Mouse (Mus musculus): Measurements from ENCODE around the gene Snap25. TPM values are rescaled to one million over a fixed set of nuclear protein-coding genes. Genes with fewer than 3 reads are reported as not detected.

Snap25 gene
- polyA plus RNA-seq, 1 experiment from 2014 or later, result 1.4 TPM

DNA sequence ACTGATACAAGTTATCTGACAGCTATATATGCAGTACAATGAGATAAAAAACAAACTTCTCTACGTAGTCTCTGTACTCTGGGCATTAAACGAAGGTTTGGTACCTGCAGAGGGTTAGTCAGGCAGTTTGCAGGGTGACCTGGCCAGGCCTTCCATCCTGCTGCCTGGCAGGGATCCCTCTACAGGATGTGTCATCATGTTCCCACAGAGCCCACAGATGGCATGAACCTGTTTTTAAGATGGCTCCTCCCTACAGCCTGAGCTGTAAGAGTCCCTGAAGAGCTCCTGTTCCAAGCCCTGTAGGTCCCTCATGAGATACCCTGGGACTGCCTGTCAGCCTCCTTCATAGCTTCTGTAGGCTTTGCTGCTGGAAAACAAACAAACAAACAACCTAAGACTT is 29.0 kb downstream of the Snap25 start:
- ATAC-seq (ENCODE audit: low read depth), result no peak
- Histone ChIP-seq H3K27me3 (ENCODE audit: control insufficient read depth, insufficient read depth, low read depth, low read length) (no peaks in the 10 kb centered on the region), H3K4me1 (replicated peaks; ENCODE audit: control insufficient read depth, insufficient read depth, low read length) (no peaks in the 10 kb centered on the region), H3K4me3 (ENCODE audit: low read length) (no peak overlapping the region), H3K9me3 (ENCODE audit: control insufficient read depth, low read length) (no peaks in the 10 kb centered on the region), H3K9ac (ENCODE audit: low read length) (no peak overlapping the region), H3K27ac (ENCODE audit: low read length) (no peak overlapping the region), H3K36me3 (ENCODE audit: control insufficient read depth, insufficient read depth, low read length) (no peaks in the 10 kb centered on the region), H3K4me2 (ENCODE audit: low read depth, low read length) (no peak overlapping the region)
- 77% methylated on average over 2 of the region's 2 CpGs for WGBS

DNA sequence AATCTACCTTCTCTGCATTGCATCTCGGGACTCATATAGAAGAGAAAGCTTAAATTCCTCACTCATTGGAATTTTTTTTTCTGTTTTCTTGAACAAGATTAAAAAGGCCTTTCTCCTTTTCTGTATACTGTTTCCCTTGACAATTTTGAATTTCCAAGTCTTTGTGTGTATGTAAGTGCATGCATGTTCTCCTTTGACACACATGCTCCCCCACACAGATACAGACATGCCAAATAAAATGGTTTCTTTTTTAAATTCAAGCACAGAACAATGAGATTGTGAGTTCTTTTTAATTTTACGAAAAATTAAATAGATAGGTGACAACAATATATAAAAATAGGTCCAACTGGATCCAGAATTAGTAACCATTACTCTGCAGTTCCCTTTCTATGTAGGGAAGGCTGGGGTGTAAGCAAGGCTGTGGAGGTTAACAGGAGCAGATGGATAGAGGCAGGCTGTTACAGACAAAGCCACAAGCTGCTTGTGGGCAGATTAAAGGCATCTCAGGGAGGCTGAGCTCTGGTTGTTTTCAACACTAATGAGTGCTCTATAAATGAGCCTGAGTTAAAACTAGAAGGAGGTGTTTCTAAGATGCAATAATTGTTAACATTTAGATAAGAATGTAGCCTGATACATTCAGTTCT is 31.6 kb downstream of the Snap25 start:
- H3K4me2 ChIP-seq (ENCODE audit: low read depth, low read length), result no peak overlapping the region
- ATAC-seq (ENCODE audit: low read depth), result no peak
- H3K4me3 ChIP-seq (ENCODE audit: low read length), result no peak overlapping the region
- no peaks in the 10 kb centered on the region for H3K4me1 ChIP-seq (replicated peaks; ENCODE audit: control insufficient read depth, insufficient read depth, low read length)
- no peaks in the 10 kb centered on the region for H3K9me3 ChIP-seq (ENCODE audit: control insufficient read depth, low read length)
- H3K36me3 ChIP-seq (ENCODE audit: control insufficient read depth, insufficient read depth, low read length), result no peaks in the 10 kb centered on the region
- H3K9ac ChIP-seq (ENCODE audit: low read length), result no peak overlapping the region
- 73% methylated on average over 2 of the region's 2 CpGs for WGBS
- no peaks in the 10 kb centered on the region for H3K27me3 ChIP-seq (ENCODE audit: control insufficient read depth, insufficient read depth, low read depth, low read length)
- no peak overlapping the region for H3K27ac ChIP-seq (ENCODE audit: low read length)

GRCm38 (mm10) chr2:136745327-136745994 is 32.2 kb downstream of the Snap25 start:
- Histone ChIP-seq H3K27me3 (ENCODE audit: control insufficient read depth, insufficient read depth, low read depth, low read length) (no peaks in the 10 kb centered on the region), H3K4me1 (replicated peaks; ENCODE audit: control insufficient read depth, insufficient read depth, low read length) (no peaks in the 10 kb centered on the region), H3K4me3 (ENCODE audit: low read length) (no peak overlapping the region), H3K36me3 (ENCODE audit: control insufficient read depth, insufficient read depth, low read length) (no peaks in the 10 kb centered on the region), H3K9me3 (ENCODE audit: control insufficient read depth, low read length) (no peaks in the 10 kb centered on the region), H3K9ac (ENCODE audit: low read length) (no peak overlapping the region), H3K4me2 (ENCODE audit: low read depth, low read length) (no peak overlapping the region), H3K27ac (ENCODE audit: low read length) (no peak overlapping the region)
- WGBS, result 36% methylated on average over 7 of the region's 7 CpGs
- no peak for ATAC-seq (ENCODE audit: low read depth)

GRCm38 (mm10) chr2:136753682-136754081 is 40.4 kb downstream of the Snap25 start:
- H3K4me1 ChIP-seq (replicated peaks; ENCODE audit: control insufficient read depth, insufficient read depth, low read length), result no peaks in the 10 kb centered on the region
- WGBS, result 10% methylated on average over 3 of the region's 3 CpGs
- ATAC-seq (ENCODE audit: low read depth), result no peak
- H3K27me3 ChIP-seq (ENCODE audit: control insufficient read depth, insufficient read depth, low read depth, low read length), result no peaks in the 10 kb centered on the region
- no peaks in the 10 kb centered on the region for H3K36me3 ChIP-seq (ENCODE audit: control insufficient read depth, insufficient read depth, low read length)
- no peak overlapping the region for H3K4me2 ChIP-seq (ENCODE audit: low read depth, low read length)
- H3K4me3 ChIP-seq (ENCODE audit: low read length), result no peak overlapping the region
- no peak overlapping the region for H3K27ac ChIP-seq (ENCODE audit: low read length)
- no peak overlapping the region for H3K9ac ChIP-seq (ENCODE audit: low read length)
- H3K9me3 ChIP-seq (ENCODE audit: control insufficient read depth, low read length), result no peaks in the 10 kb centered on the region

DNA sequence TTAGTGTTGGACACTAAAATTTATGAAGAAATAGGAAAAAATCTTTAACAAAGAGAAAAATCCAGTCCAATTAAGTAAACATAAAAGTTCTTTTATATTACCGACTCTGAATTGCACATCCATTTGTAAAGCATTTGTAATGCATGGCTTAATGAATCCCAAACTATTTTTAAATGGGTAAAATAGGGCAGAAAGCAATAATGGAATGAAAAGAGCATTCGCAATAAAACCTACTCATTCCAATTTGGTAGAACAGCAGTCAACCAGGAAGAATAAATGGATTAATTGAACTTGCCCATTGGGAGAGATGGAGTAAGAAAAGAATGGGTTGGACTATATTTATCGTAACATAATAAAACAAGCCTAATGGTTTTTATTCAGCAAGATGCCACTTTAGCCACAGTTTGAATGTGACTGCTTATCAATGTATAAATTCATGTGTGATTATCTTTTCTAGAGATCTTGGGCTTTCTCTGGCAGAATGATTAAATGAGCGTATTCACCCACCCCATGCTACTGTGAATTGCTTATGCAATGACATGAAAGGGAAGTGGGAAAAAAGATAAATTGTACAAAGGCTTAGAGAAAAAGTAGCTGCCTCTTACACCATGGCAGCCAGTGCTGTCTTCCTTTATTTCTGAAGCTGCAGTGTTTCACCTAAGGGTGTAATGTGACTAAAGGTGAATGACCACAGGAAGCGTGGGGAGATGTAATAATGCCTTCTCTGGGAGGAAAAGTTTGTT is 45.7 kb downstream of the Snap25 start:
- no peak overlapping the region for H3K4me3 ChIP-seq (ENCODE audit: low read length)
- 81% methylated on average over 5 of the region's 5 CpGs for WGBS
- no peak overlapping the region for H3K27ac ChIP-seq (ENCODE audit: low read length)
- H3K4me1 ChIP-seq (replicated peaks; ENCODE audit: control insufficient read depth, insufficient read depth, low read length), result no peaks in the 10 kb centered on the region
- no peak overlapping the region for H3K9ac ChIP-seq (ENCODE audit: low read length)
- H3K4me2 ChIP-seq (ENCODE audit: low read depth, low read length), result no peak overlapping the region
- H3K9me3 ChIP-seq (ENCODE audit: control insufficient read depth, low read length), result no peaks in the 10 kb centered on the region
- no peaks in the 10 kb centered on the region for H3K27me3 ChIP-seq (ENCODE audit: control insufficient read depth, insufficient read depth, low read depth, low read length)
- ATAC-seq (ENCODE audit: low read depth), result no peak
- H3K36me3 ChIP-seq (ENCODE audit: control insufficient read depth, insufficient read depth, low read length), result no peaks in the 10 kb centered on the region

DNA sequence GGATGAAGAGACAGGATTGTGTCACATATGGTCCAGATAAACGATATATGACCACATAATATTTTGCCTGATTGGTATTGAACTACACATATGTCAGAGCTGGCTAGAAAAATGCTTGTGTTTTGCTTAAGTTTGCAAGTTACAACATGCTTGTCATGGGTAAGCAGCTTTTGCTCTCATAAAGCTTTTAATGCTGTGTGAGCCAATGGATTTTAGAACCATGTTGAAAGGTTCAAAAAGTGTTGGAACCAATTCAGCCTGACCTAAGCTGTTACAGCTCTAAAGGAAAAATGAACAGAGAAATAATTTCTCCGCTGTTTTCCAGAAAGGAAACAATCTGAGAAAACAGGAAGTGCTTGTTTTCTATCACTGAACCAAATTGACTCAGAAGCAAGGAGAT is 64.9 kb downstream of the Snap25 start:
- WGBS, result 61% methylated on average over 2 of the region's 2 CpGs

GRCm38 (mm10) chr2:136778674-136779073 is 65.4 kb downstream of the Snap25 start:
- Histone ChIP-seq H3K4me2 (ENCODE audit: low read depth, low read length) (no peak overlapping the region), H3K9ac (ENCODE audit: low read length) (no peak overlapping the region), H3K9me3 (ENCODE audit: control insufficient read depth, low read length) (no peaks in the 10 kb centered on the region), H3K27ac (ENCODE audit: low read length) (no peak overlapping the region), H3K36me3 (ENCODE audit: control insufficient read depth, insufficient read depth, low read length) (no peaks in the 10 kb centered on the region), H3K4me1 (replicated peaks; ENCODE audit: control insufficient read depth, insufficient read depth, low read length) (no peaks in the 10 kb centered on the region), H3K27me3 (ENCODE audit: control insufficient read depth, insufficient read depth, low read depth, low read length) (no peaks in the 10 kb centered on the region), H3K4me3 (ENCODE audit: low read length) (no peak overlapping the region)
- ATAC-seq (ENCODE audit: low read depth), result no peak
- WGBS, result 74% methylated on average over 3 of the region's 3 CpGs

More for the DNA sequence above, 64.9 kb downstream of the Snap25 start:
- Histone ChIP-seq H3K9ac (ENCODE audit: low read length) (no peak overlapping the region), H3K4me1 (replicated peaks; ENCODE audit: control insufficient read depth, insufficient read depth, low read length) (no peaks in the 10 kb centered on the region), H3K36me3 (ENCODE audit: control insufficient read depth, insufficient read depth, low read length) (no peaks in the 10 kb centered on the region), H3K9me3 (ENCODE audit: control insufficient read depth, low read length) (no peaks in the 10 kb centered on the region), H3K4me2 (ENCODE audit: low read depth, low read length) (no peak overlapping the region), H3K27ac (ENCODE audit: low read length) (no peak overlapping the region), H3K4me3 (ENCODE audit: low read length) (no peak overlapping the region), H3K27me3 (ENCODE audit: control insufficient read depth, insufficient read depth, low read depth, low read length) (no peaks in the 10 kb centered on the region)
- no peak for ATAC-seq (ENCODE audit: low read depth)

DNA sequence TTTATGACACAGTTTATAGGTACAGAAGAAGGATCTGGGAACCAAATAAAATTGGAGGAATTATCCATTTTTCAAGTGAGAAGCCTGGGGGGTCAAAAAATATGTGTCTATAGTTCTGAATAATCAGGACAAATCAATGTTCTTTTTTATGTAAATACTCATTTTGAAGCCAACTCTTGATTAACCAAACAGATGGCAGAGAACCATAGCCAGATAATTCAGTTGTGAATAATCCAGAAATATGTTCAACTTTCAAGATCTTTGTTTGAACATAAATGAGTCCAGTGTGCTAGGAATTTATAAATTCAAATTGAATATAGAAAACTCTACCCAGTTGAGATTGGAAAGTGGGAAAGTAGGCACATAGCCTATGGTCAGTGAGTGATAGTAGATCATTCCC is 67.0 kb downstream of the Snap25 start:
- Histone ChIP-seq H3K9ac (ENCODE audit: low read length) (no peak overlapping the region), H3K27ac (ENCODE audit: low read length) (no peak overlapping the region), H3K9me3 (ENCODE audit: control insufficient read depth, low read length) (no peaks in the 10 kb centered on the region), H3K4me1 (replicated peaks; ENCODE audit: control insufficient read depth, insufficient read depth, low read length) (no peaks in the 10 kb centered on the region), H3K27me3 (ENCODE audit: control insufficient read depth, insufficient read depth, low read depth, low read length) (no peaks in the 10 kb centered on the region), H3K4me2 (ENCODE audit: low read depth, low read length) (no peak overlapping the region), H3K4me3 (ENCODE audit: low read length) (no peak overlapping the region), H3K36me3 (ENCODE audit: control insufficient read depth, insufficient read depth, low read length) (no peaks in the 10 kb centered on the region)
- ATAC-seq (ENCODE audit: low read depth), result no peak

DNA sequence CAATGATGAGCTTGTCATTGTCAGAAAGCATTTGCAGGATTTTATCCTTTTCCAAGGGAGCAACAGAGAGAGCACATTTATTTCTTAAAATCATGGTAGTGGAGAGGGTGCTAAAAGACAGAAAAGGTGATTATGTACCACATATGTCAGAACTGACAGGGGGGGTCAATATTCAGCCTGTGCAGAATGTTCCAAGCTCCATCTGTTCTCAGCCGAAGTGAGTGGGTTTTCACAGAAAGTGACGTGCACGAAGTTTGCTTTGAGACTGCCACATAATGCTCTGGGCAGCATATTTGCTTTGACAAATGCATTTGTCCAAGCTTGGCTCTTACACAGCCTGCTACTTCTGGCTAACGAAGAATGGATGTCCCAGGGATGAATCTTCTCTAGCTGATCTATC is 71.1 kb downstream of the Snap25 start:
- Histone ChIP-seq H3K9me3 (ENCODE audit: control insufficient read depth, low read length) (no peaks in the 10 kb centered on the region), H3K4me2 (ENCODE audit: low read depth, low read length) (no peak overlapping the region), H3K27ac (ENCODE audit: low read length) (no peak overlapping the region), H3K36me3 (ENCODE audit: control insufficient read depth, insufficient read depth, low read length) (no peaks in the 10 kb centered on the region), H3K4me1 (replicated peaks; ENCODE audit: control insufficient read depth, insufficient read depth, low read length) (no peaks in the 10 kb centered on the region), H3K27me3 (ENCODE audit: control insufficient read depth, insufficient read depth, low read depth, low read length) (no peaks in the 10 kb centered on the region), H3K9ac (ENCODE audit: low read length) (no peak overlapping the region), H3K4me3 (ENCODE audit: low read length) (no peak overlapping the region)
- 66% methylated on average over 4 of the region's 4 CpGs for WGBS
- ATAC-seq (ENCODE audit: low read depth), result no peak
